ENCODE assay signal across 33 mouse cellular contexts in genomic region chr3:28061155-28061554, GRCm38 (mm10).
"Had no signal": no experiment of that assay in that cellular context is flagged by ENCODE, and none has a peak within 500 bp of the region (broad histone marks: within the 10 kb centered on the region; RNA-seq: fewer than 3 reads in every experiment).

No protein-coding gene starts in this region.

- H3K27ac ChIP-seq: heart, embryonic 10.5 days; heart, embryonic 13.5 days; heart, embryonic 15.5 days; hindbrain, embryonic 10.5 days; hindbrain, embryonic 12.5 days; hindbrain, embryonic 13.5 days; hindbrain, embryonic 14.5 days; hindbrain, embryonic 15.5 days; hindbrain, postnatal 0 days; kidney, embryonic 15.5 days; kidney, postnatal 0 days; layer of hippocampus, adult 2 months; left cerebral cortex, adult 2 months had no signal

- DNase-seq: heart, postnatal 10 days; heart, postnatal 14 days; heart, postnatal 36 days; heart, postnatal 4 days; kidney, adult 11 months; kidney, adult 18-20 months; kidney, adult 2 months; kidney, adult 8-10 months; kidney, adult 9 months; kidney, postnatal 10 days; kidney, postnatal 14 days; kidney, postnatal 25 days; kidney, postnatal 36 days; kidney, postnatal 4 days; layer of hippocampus, adult 9-11 months; layer of hippocampus, postnatal 36 days had no signal

- H3K9me3 ChIP-seq: heart, embryonic 10.5 days; heart, embryonic 12.5 days; heart, embryonic 15.5 days; hindbrain, embryonic 10.5 days; hindbrain, embryonic 12.5 days; hindbrain, embryonic 13.5 days; hindbrain, embryonic 15.5 days; kidney, embryonic 15.5 days had no signal

- H3K36me3 ChIP-seq: hindbrain, embryonic 10.5 days; hindbrain, embryonic 12.5 days; hindbrain, embryonic 13.5 days; hindbrain, embryonic 15.5 days had no signal

- ATAC-seq: hindbrain, embryonic 16.5 days; hindbrain, postnatal 0 days; inflammation-experienced regulatory T-cells, adult 6 months had no signal

- H3K4me3 ChIP-seq: heart, embryonic 10.5 days; heart, embryonic 12.5 days; heart, embryonic 13.5 days; heart, embryonic 15.5 days; hindbrain, embryonic 10.5 days; hindbrain, embryonic 12.5 days; hindbrain, embryonic 13.5 days; hindbrain, embryonic 15.5 days; kidney, embryonic 15.5 days; layer of hippocampus, adult 2 months; left cerebral cortex, adult 2 months had no signal

- H3K27me3 ChIP-seq: heart, embryonic 12.5 days; heart, embryonic 13.5 days; heart, embryonic 15.5 days; hindbrain, embryonic 12.5 days; hindbrain, embryonic 13.5 days; hindbrain, embryonic 15.5 days; kidney, embryonic 15.5 days had no signal

- H3K9ac ChIP-seq: heart, embryonic 12.5 days; heart, embryonic 13.5 days; heart, embryonic 15.5 days; hindbrain, embryonic 12.5 days; hindbrain, embryonic 13.5 days; hindbrain, embryonic 14.5 days; hindbrain, embryonic 15.5 days; kidney, embryonic 15.5 days had no signal

- H3K4me2 ChIP-seq: heart, embryonic 11.5 days; heart, embryonic 12.5 days; heart, embryonic 13.5 days; heart, embryonic 15.5 days; hindbrain, embryonic 12.5 days; hindbrain, embryonic 13.5 days; hindbrain, embryonic 14.5 days; hindbrain, embryonic 15.5 days; kidney, embryonic 15.5 days had no signal

- H3K4me1 ChIP-seq: heart, embryonic 10.5 days; heart, embryonic 12.5 days; heart, embryonic 13.5 days; heart, embryonic 15.5 days; hindbrain, embryonic 10.5 days; hindbrain, embryonic 12.5 days; hindbrain, embryonic 13.5 days; hindbrain, embryonic 15.5 days; kidney, embryonic 15.5 days had no signal
